In the genomic region with DNA sequence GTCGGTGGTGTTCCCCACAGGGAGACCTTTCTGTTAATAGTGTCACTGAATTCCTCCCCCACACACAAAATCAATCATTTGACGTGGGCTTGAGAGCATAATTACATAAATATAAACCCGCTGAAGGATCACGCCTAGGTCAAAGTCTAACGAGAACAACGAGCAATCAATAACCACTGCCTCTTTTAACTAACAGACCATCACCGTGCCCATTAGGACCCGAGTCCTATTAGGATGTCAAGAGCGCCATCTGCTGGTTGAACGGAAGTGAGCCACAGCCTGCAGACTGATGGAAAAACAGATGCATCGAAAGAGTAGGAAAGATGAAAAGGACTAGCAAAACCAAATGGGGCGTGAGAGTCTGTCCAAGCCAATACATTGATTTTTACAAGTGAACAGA, we compare ENCODE assay signal across 9 mouse cellular contexts. TPM values are rescaled to one million over a fixed set of nuclear protein-coding genes. Genes with fewer than 3 reads are reported as not detected.
DNase-seq lines count a peak whose midpoint lies in the region; ATAC-seq and TF ChIP-seq lines count a peak whose summit lies in the region.
"Had no signal": no experiment of that assay in that cellular context is flagged by ENCODE, and none has a peak within 500 bp of the region (broad histone marks: within the 10 kb centered on the region; RNA-seq: fewer than 3 reads in every experiment).

No protein-coding gene starts in this region.

- no peak for TF ChIP-seq EP300 in ES-Bruce4 (IDR thresholded peaks at IDR 0.05; ENCODE audit: insufficient read depth, low read depth, low read length)

- peak; percentile 80 for DNase-seq in hindbrain, embryonic 10.5 days (ENCODE audit: low spot score)
- DNase-seq in layer of hippocampus, postnatal 14 days (ENCODE audit: low spot score in 2 of 2): peak; percentile 86 to 94
- DNase-seq in lung, postnatal 10 days: peak; percentile 82
- peak; percentile 88 for DNase-seq in retina, postnatal 1 day
- DNase-seq in urinary bladder, adult 2 months (ENCODE audit: low spot score): peak; percentile 36

- H3K36me3 ChIP-seq in ES-Bruce4 (ENCODE audit: control insufficient read depth, insufficient read depth, low read length, poor library complexity, severe bottlenecking): no peaks in the 10 kb centered on the region
- peaks cover 4% of the 10 kb centered on the region for H3K36me3 ChIP-seq in hindbrain, embryonic 10.5 days
- H3K36me3 ChIP-seq: heart, embryonic 15.5 days had no signal

- peak; percentile 47; the same call in 1 of the 2 replicates for ATAC-seq in erythroid progenitor cell, adult 5-6 weeks (replicated peaks; ENCODE audit: low FRiP score, poor library complexity, severe bottlenecking)

- no peaks in the 10 kb centered on the region for H3K27me3 ChIP-seq in ES-Bruce4 (ENCODE audit: control insufficient read depth, insufficient read depth, low read length, poor library complexity, severe bottlenecking)
- no peaks in the 10 kb centered on the region for H3K27me3 ChIP-seq in hindbrain, embryonic 10.5 days (ENCODE audit: insufficient read depth, poor library complexity, severe bottlenecking)
- H3K27me3 ChIP-seq: heart, embryonic 15.5 days had no signal

- no peaks in the 10 kb centered on the region for H3K4me1 ChIP-seq in ES-Bruce4 (ENCODE audit: control insufficient read depth, insufficient read depth, low read length)
- H3K4me1 ChIP-seq in bone marrow, adult 2 months (ENCODE audit: control insufficient read depth, insufficient read depth, low read length): no peaks in the 10 kb centered on the region; the same call in 1 of the 2 replicates
- H3K4me1 ChIP-seq in hindbrain, embryonic 10.5 days (replicated peaks): peaks cover 12% of the 10 kb centered on the region

- TF ChIP-seq POLR2A in ES-Bruce4 (IDR thresholded peaks at IDR 0.05; ENCODE audit: insufficient read depth, low read length): no peak
- TF ChIP-seq POLR2A in bone marrow, adult 2 months (IDR thresholded peaks at IDR 0.05; ENCODE audit: borderline replicate concordance, control insufficient read depth, low read depth, low read length): no peak

- no peaks in the 10 kb centered on the region for H3K9me3 ChIP-seq in ES-Bruce4 (replicated peaks; ENCODE audit: control insufficient read depth, insufficient read depth, low read length, poor library complexity, severe bottlenecking)
- H3K9me3 ChIP-seq in hindbrain, embryonic 10.5 days: no peaks in the 10 kb centered on the region
- H3K9me3 ChIP-seq: heart, embryonic 15.5 days had no signal

- H3K4me3 ChIP-seq in ES-Bruce4 (ENCODE audit: low read depth, low read length): no peak overlapping the region
- no peak overlapping the region for H3K4me3 ChIP-seq in bone marrow, adult 2 months (replicated peaks; ENCODE audit: control insufficient read depth, low read depth, low read length)
- no peak overlapping the region for H3K4me3 ChIP-seq in hindbrain, embryonic 10.5 days
- H3K4me3 ChIP-seq: heart, embryonic 15.5 days had no signal

- peak; percentile 79 for TF ChIP-seq CTCF in ES-Bruce4 (IDR thresholded peaks at IDR 0.05; ENCODE audit: low read depth, low read length)
- TF ChIP-seq CTCF in bone marrow, adult 2 months (IDR thresholded peaks at IDR 0.05; ENCODE audit: control insufficient read depth, insufficient read depth, low read length): peak; percentile 73

- no peak overlapping the region for H3K27ac ChIP-seq in ES-Bruce4 (ENCODE audit: insufficient read depth, low read length)
- H3K27ac ChIP-seq in bone marrow, adult 2 months (ENCODE audit: control insufficient read depth, insufficient read depth, low read depth, low read length, poor library complexity): no peak overlapping the region
- H3K27ac ChIP-seq in hindbrain, embryonic 10.5 days: no peak overlapping the region
- H3K27ac ChIP-seq: heart, embryonic 15.5 days had no signal

- no peak overlapping the region for H3K9ac ChIP-seq in ES-Bruce4 (ENCODE audit: low read depth, poor library complexity, severe bottlenecking)
- H3K9ac ChIP-seq: heart, embryonic 15.5 days had no signal

- WGBS in bone marrow, adult 2 months: 38% methylated on average over 12 of the region's 12 CpGs
- WGBS in hindbrain, embryonic 10.5 days: 32% methylated on average over 12 of the region's 12 CpGs

RNA-seq across cellular contexts. Expression of a gene that starts 19.6 kb away (rescaled TPM):
- 170 and 180 TPM in 2 replicates for polyA plus RNA-seq in ES-Bruce4 (2011; ENCODE audit: insufficient read depth, insufficient read length, low read depth, missing spikeins)
- polyA plus RNA-seq in bone marrow, adult 2 months (2011; ENCODE audit: insufficient read depth, insufficient read length, low replicate concordance, missing spikeins): 41.1 and 75.0 TPM in 2 replicates
- total RNA-seq in erythroid progenitor cell, adult 5-6 weeks (2015; ENCODE audit: low replicate concordance): 50.3 and 78.2 TPM in 2 replicates
- 27.6 and 35.3 TPM in 2 replicates for total RNA-seq in erythroid progenitor cell, adult 5-6 weeks (2017; ENCODE audit: low replicate concordance)
- 311 and 318 TPM in 2 replicates for polyA plus RNA-seq in hindbrain, embryonic 10.5 days (2016; fragmentation: Nextera tagmentation; extraction: Ambion mirVana)
- 10 to 100 TPM; 69.3 to 75.0 TPM for total RNA-seq in layer of hippocampus, postnatal 14 days (2021)
- polyA plus RNA-seq in urinary bladder, adult 2 months (2012; rRNA removed): 89.6 and 103 TPM in 2 replicates

RNA-seq across cellular contexts. Expression of a gene that starts 40.6 kb away (rescaled TPM):
- polyA plus RNA-seq in ES-Bruce4 (2011; ENCODE audit: insufficient read depth, insufficient read length, low read depth, missing spikeins): 1,289 and 1,419 TPM in 2 replicates
- polyA plus RNA-seq in bone marrow, adult 2 months (2011; ENCODE audit: insufficient read depth, insufficient read length, low replicate concordance, missing spikeins): 611 and 941 TPM in 2 replicates
- 421 and 458 TPM in 2 replicates for total RNA-seq in erythroid progenitor cell, adult 5-6 weeks (2015; ENCODE audit: low replicate concordance)
- 604 and 672 TPM in 2 replicates for total RNA-seq in erythroid progenitor cell, adult 5-6 weeks (2017; ENCODE audit: low replicate concordance)
- polyA plus RNA-seq in hindbrain, embryonic 10.5 days (2016; fragmentation: Nextera tagmentation; extraction: Ambion mirVana): 772 and 890 TPM in 2 replicates
- total RNA-seq in layer of hippocampus, postnatal 14 days (2021): 100 to 1,000 TPM; 330 to 351 TPM
- polyA plus RNA-seq in urinary bladder, adult 2 months (2012; rRNA removed): 2,153 and 2,445 TPM in 2 replicates

Comparison
In these comparisons a context has a peak if more than half of its experiments do, and no peak if none do; other contexts are left out.
1. DNase-seq: peak in every context shown above with its lines; median percentile 90 in layer of hippocampus, postnatal 14 days; 88 in retina, postnatal 1 day; 82 in lung, postnatal 10 days; 80 in hindbrain, embryonic 10.5 days; 36 in urinary bladder, adult 2 months.